Mouse (Mus musculus): ENCODE results near the gene March4. TPM values are rescaled to one million over a fixed set of nuclear protein-coding genes. Genes with fewer than 3 reads are reported as not detected.

March4 gene
- 0.05 TPM in 1 of 2 replicates, not detected in the other for polyA plus RNA-seq (2014; fragmentation: Nextera tagmentation; extraction: Ambion mirVana)

GRCm38 (mm10) chr1:72536611-72537351, at the start of gene March4:
Gene March4, minus strand, starts transcription at chr1:72536930.
- peak within 1 kb of the TSS; percentile 61 for H3K4me2 ChIP-seq (ENCODE audit: low read length)
- H3K4me1 ChIP-seq (ENCODE audit: control insufficient read depth in 2 of 2, insufficient read depth in 2 of 2, low read length in 2 of 2): peaks cover 0 to 11% of the 10 kb centered on the region in 2 experiments; a peak in 2 of 4 replicates
- peak within 1 kb of the TSS; percentile 12 to 31; a peak in 3 of 4 replicates for H3K4me3 ChIP-seq (ENCODE audit: control insufficient read depth in 1 of 2, insufficient read depth in 1 of 2, low read depth in 1 of 2, low read length in 2 of 2)
- no peak for ATAC-seq (ENCODE audit: insufficient number of reproducible peaks, insufficient read depth, low FRiP score, low read depth)
- peaks cover 55% of the 10 kb centered on the region for H3K27me3 ChIP-seq (ENCODE audit: control insufficient read depth, insufficient read depth, low read length)
- WGBS: under 1% methylated on average over 41 of the region's 41 CpGs
- H3K9me3 ChIP-seq (ENCODE audit: control insufficient read depth, low read length): no peaks in the 10 kb centered on the region
- H3K27ac ChIP-seq (replicated peaks in 1 of 2; ENCODE audit: control insufficient read depth in 1 of 2, insufficient read depth in 1 of 2, low read depth in 2 of 2, low read length in 2 of 2): no peak within 1 kb of the TSS
- no peak within 1 kb of the TSS for H3K9ac ChIP-seq (ENCODE audit: low read length)
- no peaks in the 10 kb centered on the region for H3K36me3 ChIP-seq (ENCODE audit: control insufficient read depth, insufficient read depth, low read length)

GRCm38 (mm10) chr1:72585971-72586875, 49.5 kb upstream of the March4 start:
- H3K27me3 ChIP-seq (ENCODE audit: control insufficient read depth, insufficient read depth, low read length): no peaks in the 10 kb centered on the region
- no peaks in the 10 kb centered on the region for H3K9me3 ChIP-seq (ENCODE audit: control insufficient read depth, low read length)
- no peak for ATAC-seq (ENCODE audit: insufficient number of reproducible peaks, insufficient read depth, low FRiP score, low read depth)
- no peak overlapping the region for H3K4me2 ChIP-seq (ENCODE audit: low read length)
- peaks cover 52% of the 10 kb centered on the region for H3K36me3 ChIP-seq (ENCODE audit: control insufficient read depth, insufficient read depth, low read length)
- no peak overlapping the region for H3K27ac ChIP-seq (replicated peaks in 1 of 2; ENCODE audit: control insufficient read depth in 1 of 2, insufficient read depth in 1 of 2, low read depth in 2 of 2, low read length in 2 of 2)
- 87% methylated on average over 17 of the region's 17 CpGs for WGBS
- no peak overlapping the region for H3K4me3 ChIP-seq (ENCODE audit: control insufficient read depth in 1 of 2, insufficient read depth in 1 of 2, low read depth in 1 of 2, low read length in 2 of 2)
- H3K9ac ChIP-seq (ENCODE audit: low read length): no peak overlapping the region
- peaks cover 3 to 10% of the 10 kb centered on the region in 2 experiments; a peak in 2 of 4 replicates for H3K4me1 ChIP-seq (ENCODE audit: control insufficient read depth in 2 of 2, insufficient read depth in 2 of 2, low read length in 2 of 2)

GRCm38 (mm10) chr1:72583906-72584305, 47.2 kb upstream of the March4 start:
- Histone ChIP-seq H3K4me3 (ENCODE audit: control insufficient read depth in 1 of 2, insufficient read depth in 1 of 2, low read depth in 1 of 2, low read length in 2 of 2) (peak overlapping the region; percentile 76 to 77; a peak in 3 of 4 replicates), H3K4me1 (ENCODE audit: control insufficient read depth in 2 of 2, insufficient read depth in 2 of 2, low read length in 2 of 2) (peaks cover 3 to 10% of the 10 kb centered on the region in 2 experiments; a peak in 2 of 4 replicates), H3K27ac (replicated peaks in 1 of 2; ENCODE audit: control insufficient read depth in 1 of 2, insufficient read depth in 1 of 2, low read depth in 2 of 2, low read length in 2 of 2) (no peak overlapping the region; a peak in 1 of 4 replicates), H3K4me2 (ENCODE audit: low read length) (peak overlapping the region; percentile 78), H3K9me3 (ENCODE audit: control insufficient read depth, low read length) (no peaks in the 10 kb centered on the region), H3K9ac (ENCODE audit: low read length) (peak overlapping the region; percentile 79), H3K27me3 (ENCODE audit: control insufficient read depth, insufficient read depth, low read length) (no peaks in the 10 kb centered on the region), H3K36me3 (ENCODE audit: control insufficient read depth, insufficient read depth, low read length) (peaks cover 34% of the 10 kb centered on the region)
- ATAC-seq (ENCODE audit: insufficient number of reproducible peaks, insufficient read depth, low FRiP score, low read depth): no peak
- WGBS: 77% methylated on average over 4 of the region's 4 CpGs

- peak within 1 kb of the TSS; percentile 76 to 77 for H3K4me3 ChIP-seq (ENCODE audit: control insufficient read depth in 1 of 2, insufficient read depth in 1 of 2, low read depth in 1 of 2, low read length in 2 of 2)
- WGBS: under 1% methylated on average over 25 of the region's 25 CpGs
- H3K9ac ChIP-seq (ENCODE audit: low read length): peak within 1 kb of the TSS; percentile 79
- H3K27ac ChIP-seq (replicated peaks in 1 of 2; ENCODE audit: control insufficient read depth in 1 of 2, insufficient read depth in 1 of 2, low read depth in 2 of 2, low read length in 2 of 2): peak within 1 kb of the TSS; percentile 83 to 85
- H3K4me1 ChIP-seq (ENCODE audit: control insufficient read depth in 2 of 2, insufficient read depth in 2 of 2, low read length in 2 of 2): peaks cover 3 to 10% of the 10 kb centered on the region in 2 experiments; a peak in 2 of 4 replicates
- H3K4me2 ChIP-seq (ENCODE audit: low read length): peak within 1 kb of the TSS; percentile 78
- no peaks in the 10 kb centered on the region for H3K9me3 ChIP-seq (ENCODE audit: control insufficient read depth, low read length)
- peaks cover 27% of the 10 kb centered on the region for H3K36me3 ChIP-seq (ENCODE audit: control insufficient read depth, insufficient read depth, low read length)
- ATAC-seq (ENCODE audit: insufficient number of reproducible peaks, insufficient read depth, low FRiP score, low read depth): peak; percentile 99
- peaks cover 5% of the 10 kb centered on the region for H3K27me3 ChIP-seq (ENCODE audit: control insufficient read depth, insufficient read depth, low read length)
Observed at GRCm38 (mm10) chr1:72582947-72583731, 46.4 kb upstream of the March4 start, which contains the start of gene Smarcal1. Gene Smarcal1, plus strand, starts transcription at chr1:72583251.

- peaks cover 1 to 2% of the 10 kb centered on the region in 2 experiments; a peak in 3 of 4 replicates for H3K4me1 ChIP-seq (ENCODE audit: control insufficient read depth in 2 of 2, insufficient read depth in 2 of 2, low read length in 2 of 2)
- H3K9me3 ChIP-seq (ENCODE audit: control insufficient read depth, low read length): no peaks in the 10 kb centered on the region
- no peak for ATAC-seq (ENCODE audit: insufficient number of reproducible peaks, insufficient read depth, low FRiP score, low read depth)
- no peak overlapping the region for H3K27ac ChIP-seq (replicated peaks in 1 of 2; ENCODE audit: control insufficient read depth in 1 of 2, insufficient read depth in 1 of 2, low read depth in 2 of 2, low read length in 2 of 2)
- peaks cover 22% of the 10 kb centered on the region for H3K27me3 ChIP-seq (ENCODE audit: control insufficient read depth, insufficient read depth, low read length)
- no peaks in the 10 kb centered on the region for H3K36me3 ChIP-seq (ENCODE audit: control insufficient read depth, insufficient read depth, low read length)
- H3K4me3 ChIP-seq (ENCODE audit: control insufficient read depth in 1 of 2, insufficient read depth in 1 of 2, low read depth in 1 of 2, low read length in 2 of 2): no peak overlapping the region
- no peak overlapping the region for H3K4me2 ChIP-seq (ENCODE audit: low read length)
- no peak overlapping the region for H3K9ac ChIP-seq (ENCODE audit: low read length)
- WGBS: 33% methylated on average over 4 of the region's 4 CpGs
Observed at GRCm38 (mm10) chr1:72578806-72579205, 42.1 kb upstream of the March4 start.

GRCm38 (mm10) chr1:72578351-72578750, 41.6 kb upstream of the March4 start:
- Histone ChIP-seq H3K9me3 (ENCODE audit: control insufficient read depth, low read length) (no peaks in the 10 kb centered on the region), H3K4me1 (ENCODE audit: control insufficient read depth in 2 of 2, insufficient read depth in 2 of 2, low read length in 2 of 2) (peaks cover 0 to 2% of the 10 kb centered on the region in 2 experiments; a peak in 1 of 4 replicates), H3K4me3 (ENCODE audit: control insufficient read depth in 1 of 2, insufficient read depth in 1 of 2, low read depth in 1 of 2, low read length in 2 of 2) (no peak overlapping the region), H3K36me3 (ENCODE audit: control insufficient read depth, insufficient read depth, low read length) (no peaks in the 10 kb centered on the region), H3K27me3 (ENCODE audit: control insufficient read depth, insufficient read depth, low read length) (peaks cover 22% of the 10 kb centered on the region), H3K27ac (replicated peaks in 1 of 2; ENCODE audit: control insufficient read depth in 1 of 2, insufficient read depth in 1 of 2, low read depth in 2 of 2, low read length in 2 of 2) (no peak overlapping the region), H3K4me2 (ENCODE audit: low read length) (no peak overlapping the region), H3K9ac (ENCODE audit: low read length) (no peak overlapping the region)
- no peak for ATAC-seq (ENCODE audit: insufficient number of reproducible peaks, insufficient read depth, low FRiP score, low read depth)
- WGBS: 45% methylated on average over 15 of the region's 15 CpGs

Data from heart, embryonic 14.5 days (tissue).